ENCODE assay signal across 8 mouse cellular contexts in the genomic region with DNA sequence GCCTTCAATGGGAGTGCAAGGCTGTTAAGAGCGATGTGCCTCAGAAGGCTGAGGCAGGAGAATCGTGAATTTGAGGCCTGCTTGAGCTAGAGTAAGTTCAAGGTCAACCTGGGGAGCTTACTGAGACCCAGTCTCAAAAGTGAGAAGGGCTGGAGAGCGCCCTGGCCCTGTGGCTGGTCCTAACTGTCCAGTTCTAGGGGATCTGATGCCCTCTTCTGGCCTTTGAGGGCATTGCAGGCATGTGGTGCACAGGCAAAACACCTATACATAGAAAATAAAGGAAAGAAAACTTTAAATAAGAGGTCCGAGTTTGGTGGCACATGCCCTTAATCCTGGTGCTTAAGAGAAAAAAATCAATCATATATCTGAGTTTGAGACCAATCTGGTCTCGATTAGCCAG. TPM values are rescaled to one million over a fixed set of nuclear protein-coding genes. Genes with fewer than 3 reads are reported as not detected.
DNase-seq lines count a peak whose midpoint lies in the region; ATAC-seq and TF ChIP-seq lines count a peak whose summit lies in the region.

No protein-coding gene starts in this region.

- peaks cover 22% of the 10 kb centered on the region for H3K4me1 ChIP-seq in liver, embryonic 12.5 days
- H3K4me1 ChIP-seq in heart, embryonic 11.5 days (ENCODE audit: control insufficient read depth, insufficient read depth, low read length): peaks cover 4% of the 10 kb centered on the region
- no peaks in the 10 kb centered on the region for H3K4me1 ChIP-seq in kidney, postnatal 0 days (replicated peaks; ENCODE audit: insufficient read depth, low read length)
- peaks cover 27% of the 10 kb centered on the region for H3K4me1 ChIP-seq in liver, embryonic 13.5 days (replicated peaks)
- H3K4me1 ChIP-seq in neural tube, embryonic 14.5 days (ENCODE audit: control insufficient read depth, insufficient read depth, low read length): peaks cover 5% of the 10 kb centered on the region; the same call in 1 of the 2 replicates

- DNase-seq in liver: peak; percentile 84
- peak; percentile 85 for DNase-seq in embryo, embryonic 11 days
- peak; percentile 86 for DNase-seq in kidney, postnatal 0 days (ENCODE audit: low spot score)
- peak; percentile 54 for DNase-seq in liver, embryonic 13.5 days
- peak; percentile 91 for DNase-seq in testis, postnatal 10 days (ENCODE audit: low spot score)

- no peak for ATAC-seq in liver, embryonic 12.5 days
- no peak for ATAC-seq in heart, embryonic 11.5 days (replicated peaks; ENCODE audit: insufficient number of reproducible peaks, low FRiP score, low TSS enrichment)
- ATAC-seq in kidney, postnatal 0 days (replicated peaks; ENCODE audit: low FRiP score, low read depth): peak; percentile 38; the same call in 1 of the 2 replicates
- no peak for ATAC-seq in liver, embryonic 13.5 days (ENCODE audit: low read depth)
- no peak for ATAC-seq in neural tube, embryonic 14.5 days (ENCODE audit: low read depth)

- H3K4me3 ChIP-seq in liver, embryonic 12.5 days: no peak overlapping the region
- no peak overlapping the region for H3K4me3 ChIP-seq in heart, embryonic 11.5 days (ENCODE audit: low read depth, low read length)
- no peak overlapping the region for H3K4me3 ChIP-seq in kidney, postnatal 0 days (replicated peaks; ENCODE audit: low read depth, low read length)
- H3K4me3 ChIP-seq in liver, embryonic 13.5 days (replicated peaks): no peak overlapping the region
- H3K4me3 ChIP-seq in neural tube, embryonic 14.5 days (ENCODE audit: low read depth, low read length): no peak overlapping the region

- TF ChIP-seq CTCF in kidney, postnatal 0 days (IDR thresholded peaks at IDR 0.05; ENCODE audit: low read depth): peak; percentile 95

- no peaks in the 10 kb centered on the region for H3K9me3 ChIP-seq in liver, embryonic 12.5 days (replicated peaks)
- no peaks in the 10 kb centered on the region for H3K9me3 ChIP-seq in heart, embryonic 11.5 days (replicated peaks; ENCODE audit: control insufficient read depth, low read length)
- H3K9me3 ChIP-seq in kidney, postnatal 0 days (replicated peaks; ENCODE audit: low read length): no peaks in the 10 kb centered on the region
- H3K9me3 ChIP-seq in liver, embryonic 13.5 days (replicated peaks): no peaks in the 10 kb centered on the region
- no peaks in the 10 kb centered on the region for H3K9me3 ChIP-seq in neural tube, embryonic 14.5 days (ENCODE audit: control insufficient read depth, low read length)

- WGBS in liver, embryonic 12.5 days (ENCODE audit: insufficient replicate concordance): 25% methylated on average over 5 of the region's 5 CpGs
- whole genome bisulfite sequencing in heart, embryonic 11.5 days (ENCODE audit: insufficient replicate concordance): 34% methylated on average over 5 of the region's 5 CpGs
- WGBS in kidney, postnatal 0 days: 36% methylated on average over 5 of the region's 5 CpGs
- 28% methylated on average over 5 of the region's 5 CpGs for WGBS in liver, embryonic 13.5 days (ENCODE audit: insufficient replicate concordance)
- WGBS in neural tube, embryonic 14.5 days: 30% methylated on average over 5 of the region's 5 CpGs

- H3K36me3 ChIP-seq in liver, embryonic 12.5 days: peaks cover 37% of the 10 kb centered on the region
- no peaks in the 10 kb centered on the region for H3K36me3 ChIP-seq in heart, embryonic 11.5 days (ENCODE audit: control insufficient read depth, insufficient read depth, low read length)
- H3K36me3 ChIP-seq in kidney, postnatal 0 days (ENCODE audit: insufficient read depth, low read length): 0 out of 2 replicates have a peak, but pooled peaks cover 10% of the 10 kb centered on the region
- H3K36me3 ChIP-seq in liver, embryonic 13.5 days: peaks cover 42% of the 10 kb centered on the region
- no peaks in the 10 kb centered on the region for H3K36me3 ChIP-seq in neural tube, embryonic 14.5 days (ENCODE audit: control insufficient read depth, insufficient read depth, low read length)

- H3K27ac ChIP-seq in liver, embryonic 12.5 days: no peak overlapping the region
- H3K27ac ChIP-seq in heart, embryonic 11.5 days (ENCODE audit: low read depth, low read length): 0 out of 2 replicates have a peak overlapping the region, but pooled peaks have one; percentile 36
- H3K27ac ChIP-seq in kidney, postnatal 0 days: 0 out of 2 replicates have a peak overlapping the region, but pooled peaks have one; percentile 21
- no peak overlapping the region for H3K27ac ChIP-seq in liver, embryonic 13.5 days
- peak overlapping the region; percentile 30; the same call in 1 of the 2 replicates for H3K27ac ChIP-seq in neural tube, embryonic 14.5 days (ENCODE audit: low read depth, low read length)

- no peak overlapping the region for H3K4me2 ChIP-seq in liver, embryonic 12.5 days
- no peak overlapping the region for H3K4me2 ChIP-seq in heart, embryonic 11.5 days
- no peak overlapping the region for H3K4me2 ChIP-seq in kidney, postnatal 0 days (ENCODE audit: low read length)
- no peak overlapping the region for H3K4me2 ChIP-seq in liver, embryonic 13.5 days
- no peak overlapping the region for H3K4me2 ChIP-seq in neural tube, embryonic 14.5 days (ENCODE audit: low read depth, low read length)

- H3K27me3 ChIP-seq in liver, embryonic 12.5 days (replicated peaks): no peaks in the 10 kb centered on the region
- no peaks in the 10 kb centered on the region for H3K27me3 ChIP-seq in heart, embryonic 11.5 days (ENCODE audit: control insufficient read depth, insufficient read depth, low read length)
- no peaks in the 10 kb centered on the region for H3K27me3 ChIP-seq in kidney, postnatal 0 days (ENCODE audit: insufficient read depth, low read length)
- no peaks in the 10 kb centered on the region for H3K27me3 ChIP-seq in liver, embryonic 13.5 days
- H3K27me3 ChIP-seq in neural tube, embryonic 14.5 days (ENCODE audit: control insufficient read depth, insufficient read depth, low read length): no peaks in the 10 kb centered on the region

- H3K9ac ChIP-seq in liver, embryonic 12.5 days: no peak overlapping the region
- H3K9ac ChIP-seq in heart, embryonic 11.5 days (ENCODE audit: low read depth, low read length): no peak overlapping the region
- no peak overlapping the region for H3K9ac ChIP-seq in kidney, postnatal 0 days (ENCODE audit: low read depth, low read length)
- H3K9ac ChIP-seq in liver, embryonic 13.5 days: no peak overlapping the region
- no peak overlapping the region for H3K9ac ChIP-seq in neural tube, embryonic 14.5 days (replicated peaks; ENCODE audit: low read depth, low read length)

RNA-seq across cellular contexts. Expression of a gene that starts 19.4 kb away (rescaled TPM):
- polyA plus RNA-seq in liver, embryonic 12.5 days (2016; fragmentation: Nextera tagmentation; extraction: Ambion mirVana): 15.2 and 16.7 TPM in 2 replicates
- 2.7 and 2.9 TPM in 2 replicates for polyA plus RNA-seq in heart, embryonic 11.5 days (2014; fragmentation: Nextera tagmentation; extraction: Ambion mirVana)
- 24.8 and 28.4 TPM in 2 replicates for polyA plus RNA-seq in kidney, postnatal 0 days (2015; fragmentation: Nextera tagmentation; extraction: Ambion mirVana)
- polyA plus RNA-seq in liver, embryonic 13.5 days (2015; fragmentation: Nextera tagmentation; extraction: Ambion mirVana): 11.3 and 12.9 TPM in 2 replicates
- polyA plus RNA-seq in neural tube, embryonic 14.5 days (2014; fragmentation: Nextera tagmentation; extraction: Ambion mirVana): 19.7 and 21.4 TPM in 2 replicates

RNA-seq across cellular contexts. Expression of a gene that starts 39.3 kb away (rescaled TPM):
- 20.9 and 21.8 TPM in 2 replicates for polyA plus RNA-seq in liver, embryonic 12.5 days (2016; fragmentation: Nextera tagmentation; extraction: Ambion mirVana)
- 43.3 and 48.2 TPM in 2 replicates for polyA plus RNA-seq in heart, embryonic 11.5 days (2014; fragmentation: Nextera tagmentation; extraction: Ambion mirVana)
- polyA plus RNA-seq in kidney, postnatal 0 days (2015; fragmentation: Nextera tagmentation; extraction: Ambion mirVana): 30.7 and 31.7 TPM in 2 replicates
- polyA plus RNA-seq in liver, embryonic 13.5 days (2015; fragmentation: Nextera tagmentation; extraction: Ambion mirVana): 16.1 and 18.0 TPM in 2 replicates
- polyA plus RNA-seq in neural tube, embryonic 14.5 days (2014; fragmentation: Nextera tagmentation; extraction: Ambion mirVana): 47.1 and 58.1 TPM in 2 replicates

Comparison
In these comparisons a context has a peak if more than half of its experiments do, and no peak if none do; other contexts are left out.
1. H3K27ac ChIP-seq: peak in heart, embryonic 11.5 days (single experiment), kidney, postnatal 0 days (single experiment) and neural tube, embryonic 14.5 days (single experiment); none in liver, embryonic 12.5 days (single experiment) and liver, embryonic 13.5 days (single experiment).
2. Peak in every context shown above with its lines, with median percentiles within 50 percentile points of each other: DNase-seq.